Mouse (Mus musculus): Measurements from ENCODE around the gene Rpl13a.
A peak's percentile ranks its signal among the peaks of the same experiment; 100 is the strongest.
"Not testable (repeated sequence)": the region's sequence is repeated elsewhere in the genome, so short reads cannot be mapped to it uniquely, and the experiment has no call there.

The Rpl13a gene

DNA sequence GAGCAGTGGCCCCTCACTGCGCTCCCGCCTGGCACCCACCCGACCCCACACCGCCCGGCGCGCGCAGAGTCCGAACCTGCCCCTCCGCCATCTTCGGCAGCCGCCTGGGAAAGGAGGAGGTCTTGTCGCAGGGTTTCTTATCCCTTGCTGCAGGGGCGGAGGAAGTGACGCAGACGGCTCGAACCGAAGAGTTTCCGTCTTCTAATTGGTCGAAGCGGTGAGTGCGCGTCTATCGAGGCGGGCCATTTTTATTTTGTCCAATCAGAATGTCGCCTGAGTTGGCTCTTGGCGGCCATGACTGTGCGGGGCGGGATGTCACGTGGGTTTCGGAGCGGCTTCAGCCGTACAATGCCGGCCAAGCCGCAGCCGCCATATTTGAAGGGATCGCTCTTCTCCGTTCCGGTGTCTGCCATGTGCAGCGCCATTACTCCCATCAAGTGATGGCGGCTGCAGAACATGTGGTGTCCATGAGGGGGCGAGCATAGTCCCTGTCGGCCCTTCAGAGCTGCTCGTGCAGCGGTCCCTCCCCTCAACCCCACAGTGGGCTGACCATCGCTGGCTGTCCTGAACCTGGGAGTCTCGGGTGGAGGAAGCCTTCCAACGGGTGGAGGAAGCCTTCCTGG, at the start of gene Rpl13a:
Gene Rpl13a, minus strand, starts transcription at position 138 of the 623 bp plus-strand sequence.
- peak; percentile 93 for DNase-seq

DNA sequence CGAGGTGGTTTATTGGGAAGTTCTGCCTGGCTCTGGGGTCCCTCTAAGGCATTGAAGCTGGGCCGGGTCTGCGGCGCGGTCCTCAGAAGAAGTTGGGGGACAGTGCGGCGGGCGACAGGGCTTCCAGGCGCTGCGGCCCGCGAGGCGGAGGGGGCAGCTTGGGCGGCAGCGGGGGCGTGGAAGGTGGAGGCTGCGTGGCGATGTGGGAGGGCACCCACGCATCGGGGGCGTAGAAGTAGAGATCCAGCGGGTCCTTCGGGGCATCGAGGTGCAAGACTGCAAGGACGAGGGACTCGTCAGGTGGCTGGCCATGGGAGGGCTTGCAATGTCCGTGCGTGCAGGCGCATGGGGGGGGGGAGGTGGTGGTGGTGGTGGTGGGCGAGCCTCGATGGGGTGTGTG, 47.8 kb upstream of the Rpl13a start:
- no peak for DNase-seq

DNA sequence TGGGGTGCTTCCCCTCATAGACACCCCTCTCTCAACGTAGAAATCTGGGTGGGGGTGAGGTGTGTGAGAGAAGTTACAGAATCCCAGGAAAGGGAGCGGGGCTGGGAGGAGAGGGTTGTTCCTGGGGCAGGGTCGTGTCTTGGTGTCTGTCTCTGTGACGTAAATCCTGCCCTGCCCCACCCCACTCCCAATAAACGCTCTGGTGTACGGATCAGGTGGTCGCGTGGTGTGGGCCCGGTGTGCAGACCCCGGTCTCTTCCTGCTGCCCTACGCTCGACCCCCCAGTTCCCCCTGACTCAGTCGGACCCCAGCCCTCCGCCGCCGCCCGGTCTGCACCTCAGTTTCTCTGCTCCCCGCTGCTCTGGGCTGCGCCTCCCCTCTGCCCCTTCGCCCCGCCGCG, 47.4 kb upstream of the Rpl13a start:
- DNase-seq: no peak

DNA sequence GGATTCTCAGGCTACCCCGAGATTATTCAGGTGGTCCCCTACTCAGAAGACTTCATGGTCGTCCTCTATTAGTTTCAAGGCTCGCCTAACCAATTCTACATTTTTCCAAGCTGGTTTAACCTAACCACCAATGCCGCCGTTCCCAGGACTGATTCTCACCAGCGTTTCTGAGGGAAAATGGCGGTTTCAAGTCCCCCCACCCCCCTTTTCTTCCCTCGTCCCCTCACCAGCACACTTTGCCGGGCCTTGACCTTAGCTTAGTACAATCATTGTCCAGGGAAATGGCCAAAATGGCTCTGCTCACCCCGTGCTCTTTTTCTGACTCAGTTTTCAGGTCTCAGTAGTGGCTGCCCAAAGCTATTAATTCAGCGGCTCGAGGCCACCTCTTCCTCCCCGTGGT, 46.8 kb upstream of the Rpl13a start:
- DNase-seq: no peak

DNA sequence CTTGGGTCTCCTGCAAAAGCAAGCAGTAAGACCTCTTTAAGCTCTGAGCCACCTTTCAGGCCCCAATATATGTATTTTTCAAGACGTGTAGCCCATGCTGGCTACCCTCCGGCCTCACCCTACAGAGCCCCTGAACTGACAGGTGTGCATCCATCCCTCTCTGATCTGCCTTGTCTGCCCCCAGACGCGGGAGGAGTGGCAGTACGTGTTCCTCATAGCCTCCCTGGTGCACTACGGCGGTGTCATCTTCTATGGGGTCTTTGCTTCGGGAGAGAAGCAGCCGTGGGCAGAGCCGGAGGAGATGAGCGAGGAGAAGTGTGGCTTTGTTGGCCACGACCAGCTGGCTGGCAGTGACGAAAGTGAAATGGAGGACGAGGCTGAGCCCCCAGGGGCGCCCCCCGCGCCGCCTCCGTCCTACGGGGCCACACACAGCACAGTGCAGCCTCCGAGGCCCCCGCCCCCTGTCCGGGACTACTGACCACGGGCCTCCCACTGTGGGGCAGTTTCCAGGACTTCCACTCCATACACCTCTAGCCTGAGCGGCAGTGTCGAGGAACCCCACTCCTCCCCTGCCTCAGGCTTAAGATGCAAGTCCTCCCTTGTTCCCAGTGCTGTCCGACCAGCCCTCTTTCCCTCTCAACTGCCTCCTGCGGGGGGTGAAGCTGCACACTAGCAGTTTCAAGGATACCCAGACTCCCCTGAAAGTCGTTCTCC, 46.2 kb upstream of the Rpl13a start:
- no peak for DNase-seq

DNA sequence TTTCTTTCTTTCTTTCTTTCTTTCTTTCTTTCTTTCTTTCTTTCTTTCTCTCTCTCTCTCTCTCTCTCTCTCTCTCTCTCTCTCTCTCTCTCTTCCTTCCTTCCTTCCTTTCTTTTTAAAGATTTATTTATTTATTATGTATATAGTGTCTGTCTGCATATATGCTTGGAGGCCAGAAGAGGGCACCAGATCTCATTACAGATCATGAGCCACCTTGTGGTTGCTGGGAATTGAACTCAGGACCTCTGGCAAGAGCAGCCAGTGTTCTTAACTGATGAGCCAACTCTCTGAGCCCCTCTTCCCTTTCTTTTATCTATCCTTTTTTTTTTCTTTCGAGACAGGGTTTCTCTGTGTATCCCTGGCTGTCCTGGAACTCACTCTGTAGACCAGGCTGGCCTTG, 45.2 kb upstream of the Rpl13a start:
- not testable (repeated sequence) for DNase-seq

DNA sequence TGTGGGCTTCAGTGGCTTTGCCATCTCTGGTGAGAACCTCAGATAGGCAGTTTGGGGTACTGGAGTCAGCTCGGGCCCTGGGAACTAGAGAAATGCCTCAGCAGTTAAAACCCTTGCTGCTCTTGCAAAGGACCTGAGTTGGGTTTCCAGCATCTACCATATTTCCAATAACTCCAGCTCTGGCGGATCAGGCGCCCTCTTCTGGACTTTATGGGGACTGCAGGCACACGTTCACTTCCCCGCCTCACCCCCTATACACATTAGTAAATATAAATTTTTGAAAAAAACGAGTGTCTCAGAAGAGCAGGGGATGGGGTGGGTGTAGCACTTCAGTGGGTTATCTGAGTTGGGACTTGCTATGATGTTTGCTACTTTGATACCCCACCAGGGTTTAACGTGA, 44.4 kb upstream of the Rpl13a start:
- DNase-seq: no peak

DNA sequence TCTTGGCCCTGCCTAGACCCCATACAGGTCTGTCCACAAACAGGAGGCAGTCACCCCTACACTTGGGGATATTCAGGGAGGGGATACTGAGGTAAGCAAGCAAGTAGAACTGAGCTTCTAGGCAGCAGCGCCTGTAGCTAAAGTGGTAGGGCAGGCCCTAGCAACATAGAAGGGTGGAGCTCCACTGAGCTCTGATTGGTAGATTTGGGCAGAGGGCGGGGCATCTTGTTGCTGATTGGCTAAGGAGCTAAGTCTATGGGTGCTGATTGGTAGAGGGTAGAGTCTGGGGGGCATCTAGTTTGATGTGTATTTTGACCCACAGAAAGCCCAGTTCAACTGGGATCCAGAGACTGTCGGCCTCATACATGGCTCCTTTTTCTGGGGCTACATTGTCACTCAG, 40.9 kb upstream of the Rpl13a start:
- no peak for DNase-seq

DNA sequence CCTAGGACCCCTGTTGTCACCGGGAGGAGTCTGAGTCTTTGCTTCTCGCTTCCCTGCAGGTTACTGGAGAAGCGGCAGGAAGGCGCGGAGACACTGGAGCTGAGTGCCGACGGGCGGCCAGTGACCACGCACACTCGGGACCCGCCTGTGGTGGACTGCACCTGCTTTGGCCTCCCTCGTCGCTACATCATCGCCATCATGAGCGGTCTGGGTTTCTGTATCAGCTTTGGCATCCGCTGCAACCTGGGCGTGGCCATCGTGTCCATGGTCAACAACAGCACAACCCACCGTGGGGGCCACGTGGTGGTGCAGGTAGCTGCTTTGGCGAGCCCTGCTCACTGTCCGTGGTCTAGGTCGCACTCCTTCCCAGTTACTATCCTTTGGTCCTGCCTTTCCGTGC, 40.1 kb upstream of the Rpl13a start:
- no peak for DNase-seq

DNA sequence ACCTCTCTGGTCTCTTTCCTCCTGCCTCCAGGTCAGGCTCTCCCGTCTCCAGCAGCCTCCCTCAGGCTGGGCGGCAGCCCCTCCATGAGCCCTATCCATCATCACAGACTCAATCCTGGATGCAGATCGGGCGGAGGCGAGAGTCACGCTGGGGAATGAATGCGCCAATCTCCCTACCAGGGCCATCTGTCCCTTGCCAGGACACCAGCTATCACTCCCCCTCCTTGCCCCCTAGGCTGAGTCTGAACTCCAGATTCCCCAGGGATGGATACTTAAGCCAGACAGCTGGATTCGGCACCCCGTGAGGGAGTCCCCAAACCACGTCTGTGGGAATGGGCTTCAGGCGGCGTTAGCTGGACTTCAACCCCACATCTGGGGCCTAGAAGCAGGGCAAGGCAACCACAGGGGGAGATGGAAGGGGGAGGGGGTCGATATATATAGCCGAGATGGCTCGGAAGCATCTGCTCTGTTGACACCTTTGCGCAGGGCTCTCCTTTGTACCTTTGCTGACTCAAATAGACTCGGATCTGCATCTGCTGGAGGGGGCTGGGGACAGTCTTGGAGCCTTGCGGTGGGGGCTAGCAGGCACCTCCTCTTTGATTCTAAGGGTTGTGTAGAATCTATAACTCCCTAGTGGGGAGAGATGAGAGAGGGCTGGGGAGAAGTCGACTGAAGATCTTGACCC, 39.3 kb upstream of the Rpl13a start:
- DNase-seq: no peak

DNA sequence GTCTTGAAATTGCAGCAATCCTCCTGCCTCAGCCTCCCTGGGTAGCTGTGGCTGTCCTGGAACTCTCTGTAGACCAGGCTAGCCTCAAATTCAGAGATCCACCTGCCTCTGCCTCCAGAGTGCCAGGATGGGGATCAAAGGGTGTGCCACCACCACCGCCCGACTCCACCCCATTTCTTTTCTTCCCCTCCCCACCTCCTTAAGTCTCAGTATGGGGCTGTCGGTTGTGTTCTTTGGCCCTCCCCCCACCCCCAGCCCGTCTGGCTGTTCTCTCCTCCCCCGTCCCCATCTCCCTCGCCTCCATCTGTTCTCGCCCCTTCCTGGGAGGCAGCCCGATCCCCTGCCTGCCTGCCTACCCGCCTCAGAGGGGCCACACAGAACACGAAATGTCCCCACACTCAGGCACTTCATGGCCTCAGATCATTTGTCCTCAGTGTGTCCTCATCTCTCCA, 38.4 kb upstream of the Rpl13a start:
- DNase-seq: no peak

DNA sequence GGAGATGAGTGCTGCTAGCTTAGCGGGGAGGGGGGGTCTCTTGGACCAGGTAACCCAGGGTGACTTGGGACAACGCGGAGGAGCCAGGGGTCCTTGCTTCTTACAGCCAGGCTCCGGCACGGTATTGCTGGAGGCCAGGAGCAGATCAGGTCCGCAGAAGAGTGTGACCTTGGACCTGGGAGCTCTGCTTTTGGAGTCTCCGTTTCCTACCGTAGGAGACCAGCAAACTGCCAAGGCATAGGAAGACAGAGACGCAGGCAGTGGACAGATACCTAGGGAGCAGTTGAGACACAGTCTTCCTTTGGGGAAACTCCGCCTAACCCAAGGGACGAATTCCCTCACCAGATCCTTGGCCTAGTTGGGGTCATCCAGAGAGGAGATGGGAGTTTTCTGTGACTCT, 37.1 kb upstream of the Rpl13a start:
- no peak for DNase-seq

DNA sequence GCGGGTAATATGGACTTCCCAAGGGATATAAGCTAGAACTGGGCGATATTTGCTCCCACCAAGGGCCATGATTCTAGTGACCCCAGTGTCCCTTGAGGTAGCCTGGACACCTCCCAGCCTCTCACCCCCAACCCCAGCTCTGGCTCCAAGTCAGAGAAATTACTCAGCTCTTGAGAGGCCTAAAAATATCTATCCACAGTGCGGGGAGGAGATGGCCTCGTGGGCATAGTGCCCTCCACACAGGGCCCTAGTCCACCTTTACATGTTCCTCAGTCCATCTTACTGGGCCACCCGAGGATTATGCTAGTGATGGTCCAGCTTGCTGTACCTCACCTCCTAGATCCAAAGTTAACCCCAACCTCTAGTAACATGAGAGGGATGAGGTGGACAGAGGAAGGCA, 36.3 kb upstream of the Rpl13a start:
- no peak for DNase-seq

DNA sequence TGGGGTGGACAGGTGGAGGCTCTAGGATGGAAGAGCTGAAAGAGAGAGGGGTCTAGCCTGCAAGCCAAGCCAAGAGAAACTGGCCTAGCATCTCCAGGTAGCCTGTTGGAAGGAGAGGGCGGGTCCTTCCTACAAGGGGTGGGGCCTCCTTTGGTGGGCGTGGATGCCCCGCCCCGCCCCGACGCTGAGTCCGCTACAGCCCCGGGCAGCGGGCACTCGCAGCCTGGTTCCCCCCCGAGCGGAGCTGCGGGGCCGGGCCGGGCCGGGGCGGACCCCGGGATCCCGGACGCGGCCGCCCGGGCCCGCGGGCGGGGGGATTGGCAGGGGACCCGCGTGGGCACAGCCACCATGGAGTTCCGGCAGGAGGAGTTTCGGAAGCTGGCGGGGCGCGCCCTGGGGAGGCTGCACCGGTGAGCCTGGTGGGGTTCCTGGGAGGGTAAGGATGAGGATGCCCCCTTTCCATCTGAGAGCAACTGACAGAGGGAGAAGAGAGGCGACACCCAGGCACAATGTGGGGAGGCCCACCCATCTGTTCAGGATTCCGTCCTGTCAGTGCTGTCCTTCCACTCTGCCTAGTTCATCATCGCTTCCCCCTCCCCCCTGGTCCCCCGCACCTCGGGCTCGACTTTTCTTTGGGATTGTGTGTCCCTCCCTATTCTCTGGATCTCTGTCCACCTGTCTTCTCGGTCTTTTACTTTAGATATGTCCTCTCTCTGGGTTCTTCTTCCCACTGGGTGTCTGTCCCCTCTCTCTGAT, 35.4 kb upstream of the Rpl13a start, which contains the start of gene Slc17a7:
Gene Slc17a7, plus strand, starts transcription at position 215 of the 756 bp plus-strand sequence.
- DNase-seq: peak; percentile 48

DNA sequence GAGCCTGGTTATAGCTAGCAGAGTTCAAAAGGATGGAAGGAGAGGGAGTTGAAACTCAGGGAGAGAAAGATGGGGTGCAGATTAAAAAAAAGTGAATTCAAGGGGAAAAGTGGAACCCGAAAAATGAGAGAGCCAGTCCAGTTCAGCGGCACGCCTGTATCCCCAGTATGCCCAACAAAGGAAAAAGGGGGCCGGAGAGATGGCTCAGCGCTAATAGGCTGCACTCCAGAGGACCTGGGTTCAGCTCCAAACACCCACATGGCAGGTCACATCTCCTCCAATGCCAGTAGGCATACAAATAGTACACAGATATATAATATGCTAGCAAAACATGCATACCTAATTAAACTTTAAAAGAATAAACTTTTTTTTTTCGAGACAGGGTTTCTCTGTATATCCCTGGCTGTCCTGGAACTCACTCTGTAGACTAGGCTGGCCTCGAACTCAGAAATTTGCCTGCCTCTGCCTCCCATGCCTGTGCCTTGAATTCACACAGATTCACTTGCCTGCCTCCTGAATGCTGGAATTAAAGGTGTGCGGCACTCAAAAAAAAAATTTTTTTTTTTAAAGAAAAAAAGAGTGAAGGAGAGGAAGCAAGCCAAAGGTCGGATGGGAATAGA, 34.5 kb upstream of the Rpl13a start:
- no peak for DNase-seq

DNA sequence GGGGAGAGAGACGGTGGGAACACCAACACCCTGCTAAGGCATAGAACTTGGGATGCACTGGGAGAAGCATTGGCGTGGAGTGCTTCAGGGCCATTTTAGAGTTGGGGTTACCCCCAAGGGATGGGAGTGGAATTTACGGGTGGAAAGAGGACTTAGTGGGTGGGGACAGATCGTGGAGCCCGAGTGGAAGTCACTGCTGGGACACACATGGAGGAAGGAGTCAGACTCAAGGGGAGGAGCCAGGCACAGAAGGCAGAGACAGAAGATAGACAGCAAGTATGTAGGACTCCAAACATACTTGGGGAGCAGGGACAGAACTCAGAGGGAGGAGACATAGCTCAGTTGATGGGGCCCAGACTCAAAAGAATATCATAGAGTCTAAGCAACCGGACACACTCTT, 34.0 kb upstream of the Rpl13a start:
- no peak for DNase-seq

DNA sequence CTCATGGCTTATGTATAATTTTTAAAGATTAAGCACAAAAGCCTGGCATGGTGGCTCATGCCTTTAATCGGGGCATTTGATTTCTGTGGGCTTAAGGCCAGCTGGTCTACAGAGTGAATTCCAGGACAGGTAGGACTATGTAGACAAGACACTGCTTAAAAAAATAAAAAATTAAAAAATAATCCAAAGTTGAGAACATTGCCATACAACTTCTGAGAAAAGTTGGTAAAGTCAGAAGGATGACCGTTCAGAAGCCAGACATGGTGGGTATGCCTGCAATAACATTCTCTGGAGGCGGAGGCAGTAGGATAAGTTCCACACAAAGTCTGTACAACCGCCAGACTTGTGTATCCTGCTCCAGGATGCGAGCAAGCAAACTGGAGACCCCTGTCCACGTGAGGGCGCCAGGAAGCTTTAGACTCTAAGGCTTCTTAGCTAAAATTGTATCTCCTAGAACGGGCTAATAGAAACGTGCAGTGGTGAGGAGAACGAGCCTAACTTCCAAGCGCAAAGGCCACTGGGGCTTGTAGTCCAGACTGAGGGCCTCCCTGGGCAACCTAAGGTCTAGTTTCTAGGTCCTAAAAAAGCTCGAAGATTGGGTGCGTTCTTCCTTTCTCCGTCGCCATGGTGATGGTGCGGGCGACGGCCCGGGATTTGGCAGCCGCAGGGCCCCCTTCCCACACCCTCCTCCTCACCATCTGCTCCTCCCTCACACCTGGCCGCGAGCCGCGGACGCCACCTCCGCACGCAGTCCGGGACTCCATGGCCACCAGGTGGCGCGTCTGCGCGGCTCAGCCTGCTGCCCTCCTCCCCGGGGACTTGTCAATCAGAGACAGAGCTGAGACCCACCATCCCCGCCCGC, 33.3 kb upstream of the Rpl13a start:
- DNase-seq: peak; percentile 97

DNA sequence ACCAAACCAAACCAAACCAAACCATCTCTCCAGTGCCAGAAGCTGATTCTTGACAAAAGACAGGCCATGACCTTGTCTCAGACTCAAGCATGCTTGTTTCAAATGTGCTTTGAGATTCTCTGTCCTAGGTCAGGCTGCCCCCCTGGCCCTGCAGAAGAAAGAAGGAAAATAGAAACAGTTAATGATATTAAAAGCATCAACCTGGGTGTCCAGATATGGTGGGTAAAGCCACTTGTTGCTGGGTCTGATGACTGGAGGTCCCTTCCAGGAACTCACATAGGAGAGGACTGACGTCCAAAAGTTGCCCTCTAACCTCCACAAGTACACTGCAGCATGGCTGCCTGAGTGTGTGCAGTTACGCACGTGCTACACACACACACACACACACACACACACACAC, 32.3 kb upstream of the Rpl13a start:
- no peak for DNase-seq

DNA sequence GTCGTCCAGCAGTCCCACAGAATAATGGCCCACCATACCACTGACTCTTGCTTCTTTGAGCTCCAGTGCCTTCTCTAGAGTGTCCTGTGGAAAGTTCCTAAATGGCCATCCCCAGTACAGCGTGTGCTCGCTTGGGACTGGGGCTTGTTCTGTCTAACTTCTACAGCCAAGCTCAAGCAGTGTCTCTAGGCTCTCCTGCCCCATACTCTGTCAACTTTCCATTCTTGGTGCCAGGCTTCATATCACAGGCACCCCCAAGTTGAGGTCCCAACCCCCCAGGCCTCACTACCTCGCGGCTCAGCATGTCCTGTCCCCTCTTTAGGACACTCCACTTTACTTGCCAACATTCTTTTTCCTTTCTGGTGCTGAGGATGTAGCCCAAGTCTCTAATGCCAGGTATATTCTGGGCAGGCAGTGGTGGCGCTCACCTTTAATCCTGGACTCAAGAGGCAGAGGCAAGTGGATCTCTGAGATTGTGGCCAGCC, 31.8 kb upstream of the Rpl13a start:
- DNase-seq: no peak

DNA sequence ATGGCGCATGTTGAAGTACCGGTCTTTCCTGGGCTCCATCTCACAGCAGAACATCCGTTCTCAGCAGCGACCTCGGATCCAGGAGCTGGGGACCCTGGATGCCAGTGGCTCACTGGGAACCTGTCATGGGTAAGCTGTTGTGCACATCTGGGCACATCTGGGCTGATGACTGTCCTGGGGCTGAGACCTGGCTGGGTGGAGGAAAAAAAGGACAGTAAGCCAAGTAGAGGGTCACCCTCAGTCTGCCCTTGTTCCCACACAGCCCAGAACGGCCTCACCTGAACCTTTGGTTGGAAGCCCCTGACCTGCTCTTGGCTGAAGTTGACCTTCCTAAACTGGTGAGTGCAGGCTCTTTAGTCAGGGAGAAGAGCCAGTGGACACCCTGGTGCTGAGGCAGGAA, 30.4 kb upstream of the Rpl13a start:
- DNase-seq: no peak

DNA sequence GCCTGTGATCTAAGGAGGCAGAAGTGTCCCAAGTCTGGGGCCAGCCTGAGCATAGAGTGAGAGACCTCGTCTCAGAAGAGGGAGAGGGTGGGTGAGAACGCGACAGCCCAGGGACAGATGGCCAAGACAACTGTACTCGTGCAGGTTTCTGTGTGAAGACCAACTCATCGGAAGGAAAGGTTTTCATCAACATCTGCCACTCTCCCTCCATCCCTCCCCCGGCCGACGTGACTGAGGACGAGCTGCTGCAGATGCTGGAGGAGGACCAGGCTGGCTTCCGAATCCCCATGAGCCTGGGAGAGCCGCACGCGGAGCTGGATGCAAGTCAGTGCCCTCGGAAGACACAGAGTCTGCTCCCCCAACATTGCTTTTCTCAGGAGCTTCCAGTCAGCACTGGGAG, 28.9 kb upstream of the Rpl13a start:
- no peak for DNase-seq

DNA sequence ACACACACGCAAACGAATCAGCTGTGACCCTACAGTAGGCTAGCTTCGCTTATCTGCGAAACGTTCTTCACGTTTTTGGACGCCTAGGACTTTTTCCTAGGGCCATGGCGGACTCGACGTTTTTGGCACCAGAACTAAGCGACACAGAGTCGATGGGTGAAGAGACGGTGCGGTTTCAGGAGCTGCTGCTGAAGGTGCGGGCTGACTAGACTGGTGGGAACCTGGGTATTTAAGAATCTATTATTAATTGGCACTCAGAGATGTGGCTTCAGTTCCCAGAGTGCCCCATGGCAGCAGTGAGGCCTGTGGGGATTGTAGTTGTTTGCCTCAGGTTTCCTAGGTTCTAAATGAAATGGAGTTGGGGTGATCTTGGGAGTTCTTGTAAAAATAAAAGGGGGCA, 27.6 kb upstream of the Rpl13a start:
- no peak for DNase-seq
